Mouse (Mus musculus) hematopoietic stem cell, adult 5-6 weeks (primary cell): ENCODE measurements at regions not wholly inside any gene's neighbourhood (a gene's known extent, or its start where the extent isn't known, plus 50 kb on each side); places are given as distances from the start of the nearest gene placed in this dataset.

ENCODE experiments used
- ATAC-seq, 2 experiments: fragments of 125-278 bp in 1 of 2; replicated peaks in 1 of 2; 2 replicates each; pipeline ENCODE4 v1.8.0; 2016 to 2017; ENCODE audit warnings: inconsistent platforms in 2 of 2, mild to moderate bottlenecking in 2 of 2, moderate number of reproducible peaks in 2 of 2, low read depth in 1 of 2, moderate TSS enrichment in 1 of 2; ENCODE audit not compliant: low FRiP score in 2 of 2, poor library complexity in 2 of 2, severe bottlenecking in 2 of 2, insufficient read depth in 1 of 2, low TSS enrichment in 1 of 2

DNA sequence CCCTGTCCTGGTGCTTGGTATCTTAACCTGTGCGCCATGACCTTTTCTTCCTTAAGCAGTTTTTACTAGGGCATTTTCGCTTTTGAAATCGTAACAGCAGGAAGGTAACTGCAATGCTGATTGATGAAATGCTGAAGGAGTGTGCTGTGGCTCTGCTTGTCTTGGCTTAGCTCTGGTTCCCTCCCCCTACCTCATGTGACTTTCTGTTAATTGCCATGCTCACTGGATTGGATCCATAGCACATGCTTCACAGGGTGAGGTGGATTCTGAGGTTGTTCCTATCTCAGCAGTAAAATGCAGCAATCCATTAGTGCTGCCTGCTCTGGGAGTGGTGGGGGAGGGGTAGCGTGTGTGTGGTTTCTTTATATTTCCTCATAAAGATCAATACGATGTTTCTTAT lies 268.6 kb upstream of the Eef2kmt start:
- ATAC-seq = no peak

DNA sequence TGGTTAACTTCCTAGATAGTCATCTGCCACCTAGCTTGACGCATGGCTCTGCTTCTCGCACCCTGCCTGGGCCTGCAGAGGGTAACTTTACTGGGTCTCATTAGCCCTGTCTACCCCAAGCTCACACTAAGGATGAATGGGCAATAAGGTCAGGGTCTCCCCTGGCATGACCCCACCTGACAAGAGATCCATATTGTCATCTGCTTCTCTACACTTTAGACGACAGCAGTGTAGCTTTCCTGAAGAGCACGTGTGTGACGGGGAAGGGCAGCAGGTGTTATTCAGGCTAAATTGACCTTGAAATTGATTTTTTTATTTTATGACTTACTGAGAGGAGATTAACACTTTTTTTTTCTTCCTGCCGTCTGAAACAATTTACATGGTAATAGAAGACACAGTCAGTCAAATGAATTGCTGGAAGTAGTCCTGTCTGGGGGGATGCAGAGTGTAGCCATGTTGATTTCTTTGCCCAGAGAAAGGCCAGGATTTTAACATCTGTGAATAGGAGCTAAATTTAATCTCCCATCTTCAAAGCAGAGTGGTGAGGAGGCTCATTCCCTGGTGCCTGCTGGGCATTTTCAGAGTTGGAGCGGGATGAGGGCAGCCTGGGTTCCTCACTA lies 267.7 kb upstream of the Eef2kmt start:
- ATAC-seq = no peak

DNA sequence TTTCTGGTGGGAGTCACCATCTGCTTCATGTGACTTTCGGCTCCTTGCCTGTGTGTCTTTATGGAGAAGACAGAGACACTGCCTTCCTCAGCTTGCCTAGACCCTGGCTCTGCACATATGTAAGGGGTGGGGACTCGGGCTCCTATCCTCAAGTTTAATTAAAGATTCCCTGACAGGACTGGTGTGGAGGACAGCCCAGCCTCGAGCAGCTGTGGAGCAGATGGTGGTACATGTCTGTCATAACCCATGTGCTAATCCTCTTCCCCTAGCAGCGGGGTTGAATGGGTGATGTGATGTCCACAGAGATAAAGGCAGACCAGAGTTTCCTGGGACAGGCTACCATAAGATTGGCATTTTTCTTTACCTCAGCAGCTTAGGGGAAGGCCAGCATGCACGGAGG lies 262.0 kb upstream of the Eef2kmt start:
- ATAC-seq = no peak

DNA sequence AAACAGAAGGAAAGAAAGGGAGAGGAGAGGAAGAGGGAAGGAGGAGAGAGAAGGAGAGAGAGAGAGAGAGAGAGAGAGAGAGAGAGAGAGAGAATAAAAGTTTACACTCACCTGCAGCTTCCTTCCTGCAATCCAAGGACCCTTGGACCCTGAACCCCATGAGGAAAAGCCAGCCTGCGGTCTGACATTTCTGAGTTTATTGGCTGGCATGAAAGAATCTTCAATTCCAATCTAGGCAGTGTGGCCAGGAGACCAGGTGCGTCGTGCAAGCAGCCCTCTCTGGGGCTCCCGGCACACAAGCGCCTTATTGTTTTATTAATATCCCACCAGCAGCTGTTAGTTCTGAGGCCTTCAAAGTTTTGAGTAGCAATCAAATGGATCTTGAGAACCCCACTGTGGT lies 260.1 kb upstream of the Eef2kmt start:
- ATAC-seq = no peak

DNA sequence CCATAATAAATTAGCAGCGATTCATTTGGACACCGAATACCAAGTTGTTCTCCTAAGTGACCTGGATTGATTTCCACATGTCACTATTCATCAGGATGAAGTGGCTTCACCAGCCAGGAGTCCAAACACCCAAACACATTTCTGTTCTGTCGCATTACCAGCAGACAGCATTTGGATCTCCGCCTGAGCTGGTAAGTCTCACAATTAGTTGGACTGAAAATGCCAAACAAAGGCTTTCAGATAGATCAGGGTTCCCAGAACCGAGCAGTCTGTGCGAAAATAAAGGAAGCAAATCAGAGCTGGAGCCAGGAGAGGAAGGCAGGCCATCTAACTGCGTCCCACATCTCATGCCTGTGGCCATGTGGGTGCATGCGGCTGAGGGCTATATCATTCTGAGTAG lies 251.5 kb upstream of the Eef2kmt start:
- ATAC-seq = no peak

DNA sequence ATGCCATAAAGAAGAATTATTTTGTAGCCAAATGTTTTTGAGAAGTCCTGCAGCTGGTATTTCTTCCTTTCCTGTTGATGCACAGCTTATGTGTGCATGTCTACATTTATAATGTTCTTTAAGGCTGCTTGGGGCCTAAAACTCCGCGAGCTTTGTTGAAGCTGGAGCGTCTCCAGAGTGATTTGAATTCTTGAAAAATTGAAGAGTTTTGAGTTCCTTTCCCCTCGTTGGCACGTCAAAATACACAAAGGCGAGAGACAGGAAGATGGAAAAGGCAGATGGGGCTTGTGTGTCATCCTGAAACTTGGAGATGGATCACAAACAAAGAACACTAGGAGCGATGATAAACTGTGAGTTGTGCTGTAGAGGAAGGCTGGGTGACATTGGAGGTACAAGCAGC lies 246.2 kb upstream of the Eef2kmt start:
- ATAC-seq = no peak

DNA sequence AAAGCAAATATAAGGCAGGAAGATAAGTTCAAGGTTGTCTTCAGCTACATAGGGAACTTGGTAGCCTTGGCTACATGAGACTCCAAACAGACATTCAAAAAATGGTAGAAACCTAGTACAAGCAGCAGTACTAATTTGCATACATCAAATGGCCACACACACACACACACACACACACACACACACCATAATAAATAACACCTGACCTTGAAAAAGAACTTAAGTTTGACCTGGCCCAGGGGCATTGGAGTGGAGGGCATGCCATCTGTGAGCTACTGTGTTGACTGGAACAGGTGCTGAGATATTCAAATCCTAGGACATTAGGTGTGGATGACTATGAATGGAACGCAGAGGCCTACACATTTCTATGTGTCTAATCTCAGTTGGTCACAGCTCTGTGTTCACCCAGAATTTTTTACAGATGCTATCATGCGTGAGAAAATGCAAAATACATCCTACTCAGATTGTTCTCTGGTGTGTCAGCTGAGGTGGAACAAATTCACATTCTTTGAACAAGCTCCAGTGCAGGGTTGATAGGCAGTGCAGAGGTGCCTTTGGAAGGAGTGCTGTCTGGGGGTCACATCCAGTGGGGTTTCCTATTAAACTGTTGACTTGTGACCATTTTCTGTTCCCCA lies 240.4 kb upstream of the Eef2kmt start:
- ATAC-seq = no peak

DNA sequence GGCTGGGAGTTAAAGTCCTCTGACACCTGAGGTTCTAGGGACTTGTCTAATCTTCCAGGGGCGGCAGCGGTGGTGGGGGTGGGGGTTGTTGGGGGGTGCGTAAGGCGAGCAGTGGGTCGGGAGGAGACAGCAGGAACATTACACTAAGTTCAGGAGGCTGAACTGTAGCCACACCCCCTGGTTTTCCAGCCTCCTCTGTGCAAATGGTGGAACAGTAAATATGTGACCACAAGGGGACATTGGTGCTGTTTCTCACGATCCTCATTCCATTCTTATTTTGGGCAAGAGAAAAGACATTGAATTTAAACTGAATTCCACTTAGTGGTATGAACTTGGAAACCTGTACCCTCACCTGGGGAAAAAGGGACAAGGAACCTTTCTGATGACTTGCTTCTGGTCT lies 237.6 kb upstream of the Eef2kmt start:
- ATAC-seq = no peak

DNA sequence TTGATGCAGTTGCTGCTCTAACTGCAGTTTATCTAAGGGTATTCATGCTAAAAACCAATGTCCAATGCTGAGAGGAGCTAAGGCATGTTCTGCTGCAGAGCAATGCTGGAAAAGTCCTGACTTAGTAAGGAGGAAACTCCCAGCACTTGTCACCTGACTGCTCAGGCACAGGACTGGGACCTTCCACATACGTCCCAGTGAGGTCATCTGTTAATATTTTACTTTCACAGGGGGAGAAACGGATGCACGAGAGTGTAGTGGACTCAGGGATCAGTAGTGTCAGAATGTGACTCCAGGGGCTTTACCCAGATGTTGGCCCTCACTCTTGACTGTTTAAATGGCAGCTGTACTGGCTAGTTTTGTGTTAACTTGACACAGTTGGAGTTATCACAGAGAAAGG lies 231.5 kb upstream of the Eef2kmt start:
- ATAC-seq = no peak

DNA sequence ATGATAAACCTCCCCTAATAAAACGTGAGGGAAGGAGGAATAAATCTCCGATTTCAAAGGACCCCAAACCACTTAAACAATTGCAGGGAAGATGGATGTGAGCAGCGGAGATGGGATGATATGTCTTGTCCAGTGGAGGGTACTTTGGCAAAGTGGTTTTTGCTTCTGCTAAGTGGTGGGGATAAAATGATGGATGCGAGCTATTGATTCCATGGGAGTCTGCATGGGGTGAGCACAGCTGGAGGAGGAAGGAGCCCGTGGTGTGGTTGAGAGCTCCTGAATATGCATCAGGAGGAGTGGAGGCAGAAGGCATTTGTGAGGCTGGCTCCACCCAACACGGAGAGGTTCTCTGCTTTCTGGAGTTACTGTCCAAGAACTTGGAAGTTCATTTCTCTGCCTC lies 227.6 kb upstream of the Eef2kmt start:
- ATAC-seq = no peak

DNA sequence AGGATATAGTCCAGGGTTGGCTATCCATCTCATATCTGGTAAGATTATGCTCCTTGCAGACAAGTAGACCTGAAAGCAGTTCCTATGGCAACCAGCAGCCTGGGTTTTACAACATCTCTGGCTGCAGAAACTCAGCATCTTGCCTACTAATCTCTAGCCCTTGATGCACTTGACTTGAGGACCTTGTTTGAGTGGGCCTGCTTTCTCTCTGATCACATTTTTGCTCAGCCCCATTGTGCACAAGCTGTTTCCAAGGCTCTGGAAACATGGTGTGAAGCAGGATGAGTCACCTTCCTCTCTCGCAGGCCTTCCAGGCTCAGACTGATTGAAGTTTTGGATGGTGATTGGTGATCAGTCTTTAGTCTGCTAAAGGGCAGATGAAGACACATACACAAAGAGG lies 224.4 kb upstream of the Eef2kmt start:
- ATAC-seq = no peak

DNA sequence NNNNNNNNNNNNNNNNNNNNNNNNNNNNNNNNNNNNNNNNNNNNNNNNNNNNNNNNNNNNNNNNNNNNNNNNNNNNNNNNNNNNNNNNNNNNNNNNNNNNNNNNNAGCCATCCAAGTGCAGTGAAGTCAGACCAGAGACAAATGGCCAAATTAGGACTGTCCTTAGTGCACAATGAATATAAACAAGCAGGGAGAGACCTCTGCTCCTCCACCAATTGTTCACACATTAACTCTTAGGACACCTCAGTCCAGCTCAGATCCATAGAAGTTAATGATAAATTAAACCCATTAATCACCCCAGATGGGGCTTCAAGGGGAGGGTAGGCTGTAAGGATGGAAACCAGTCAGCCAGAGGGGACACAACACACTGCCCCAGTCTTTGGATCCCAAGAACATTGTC lies 223.2 kb upstream of the Eef2kmt start:
- ATAC-seq = no peak

DNA sequence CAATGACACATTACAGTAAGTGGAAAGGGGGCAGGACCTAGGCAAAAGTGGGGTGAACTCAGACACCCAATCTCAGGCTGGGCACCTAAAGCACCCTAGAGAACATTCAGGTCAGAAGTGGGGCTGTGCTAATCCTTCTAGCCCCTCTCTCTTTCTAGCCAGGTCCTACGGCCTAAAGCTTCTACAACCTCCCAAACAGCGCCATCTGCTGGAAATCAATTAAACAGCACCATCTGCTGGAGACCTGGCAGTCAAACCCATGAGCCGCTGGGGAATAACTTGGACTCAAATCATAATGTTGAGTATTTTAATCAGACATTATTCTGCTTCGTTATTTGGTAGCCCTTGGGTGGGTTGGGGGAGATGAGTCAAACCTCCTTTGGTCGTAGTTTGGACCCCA lies 215.5 kb upstream of the Eef2kmt start:
- no peak for ATAC-seq

DNA sequence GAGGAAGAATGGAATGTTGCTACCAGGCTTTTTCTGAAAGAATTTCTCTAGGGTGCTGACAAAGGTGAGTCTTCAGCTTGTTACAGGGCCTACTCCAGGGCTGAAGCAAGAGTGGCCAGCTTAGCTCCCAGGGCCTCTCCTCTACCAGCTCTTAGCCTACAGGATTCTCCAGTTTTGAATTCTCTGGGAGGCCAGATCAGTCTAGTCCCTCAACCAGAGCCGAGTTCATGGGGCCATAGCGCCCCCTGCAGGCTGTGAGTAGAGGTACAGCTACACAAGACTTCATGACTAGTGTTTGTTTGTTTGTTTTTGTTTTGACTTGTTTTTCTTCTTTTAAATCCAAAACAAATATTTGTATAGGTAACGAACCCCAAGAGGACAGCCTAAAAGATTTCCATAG lies 211.8 kb upstream of the Eef2kmt start:
- no peak for ATAC-seq

DNA sequence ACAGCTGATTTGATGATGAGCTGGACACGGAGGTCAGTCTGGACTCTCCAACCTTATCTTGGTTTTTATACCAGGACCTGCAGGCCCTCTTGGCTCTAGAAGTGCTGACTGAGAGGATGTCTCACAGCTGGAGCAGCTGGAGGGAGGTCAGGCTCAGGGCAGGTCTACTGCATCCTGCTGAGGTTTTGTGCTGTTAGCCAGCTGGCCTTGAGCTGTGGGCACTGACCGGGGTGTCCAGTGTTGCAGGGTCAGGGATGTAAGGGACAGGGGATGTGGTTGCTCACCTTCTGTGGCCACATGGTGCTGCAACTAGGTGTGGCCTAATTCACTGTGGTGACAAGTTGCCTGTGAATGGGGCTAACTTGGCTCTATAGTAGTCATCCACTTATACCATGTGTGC lies 211.0 kb upstream of the Eef2kmt start:
- ATAC-seq = no peak

DNA sequence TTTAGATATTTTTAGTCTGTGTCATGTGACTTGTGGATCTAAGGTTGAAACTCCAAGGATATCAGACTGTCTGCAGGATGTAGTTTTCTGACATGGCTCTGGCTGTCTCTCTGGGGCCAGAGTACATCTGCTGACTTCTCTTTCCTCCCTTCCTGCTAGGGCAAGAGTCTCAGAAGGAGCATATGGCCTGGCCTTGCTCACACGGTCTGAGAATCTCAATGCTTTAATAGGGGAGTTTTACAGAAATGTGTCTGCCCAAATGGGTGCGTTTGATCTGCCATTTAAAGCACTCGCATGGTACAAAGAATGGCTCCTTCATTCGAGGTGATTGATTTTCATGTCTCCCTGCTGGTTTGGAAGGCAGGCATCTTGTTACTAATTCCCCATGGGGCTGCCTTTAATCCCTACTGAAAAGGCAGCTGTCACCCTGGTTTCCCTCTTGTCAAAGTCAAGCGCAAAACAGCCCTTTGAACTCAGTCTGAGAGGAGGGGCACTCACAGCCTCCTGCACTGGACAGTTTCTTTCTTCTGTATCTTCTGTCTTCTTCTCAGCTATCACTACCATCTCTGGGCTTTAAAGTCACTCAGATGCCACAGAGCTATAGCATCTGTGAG lies 199.7 kb upstream of the Eef2kmt start:
- ATAC-seq = no peak

DNA sequence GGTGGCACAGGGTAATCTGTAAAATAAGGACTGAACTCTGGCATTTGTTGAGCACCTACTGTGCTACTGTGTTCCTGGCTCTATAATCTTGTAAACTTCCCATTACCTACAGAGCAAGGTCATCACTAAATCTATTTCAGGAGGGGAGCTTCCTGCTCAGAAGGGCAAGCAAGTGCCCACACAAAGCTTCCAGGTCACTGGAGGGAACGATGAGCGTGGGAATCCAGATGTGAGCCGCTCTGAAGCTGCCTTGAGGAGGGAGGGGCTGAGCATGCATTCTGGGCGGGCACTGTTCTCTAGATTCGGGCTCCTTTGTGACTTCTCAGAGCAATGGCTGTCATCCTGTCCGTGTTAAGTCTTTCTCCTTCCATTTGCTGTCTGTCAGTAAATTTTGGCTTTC lies 198.5 kb upstream of the Eef2kmt start:
- ATAC-seq = no peak

DNA sequence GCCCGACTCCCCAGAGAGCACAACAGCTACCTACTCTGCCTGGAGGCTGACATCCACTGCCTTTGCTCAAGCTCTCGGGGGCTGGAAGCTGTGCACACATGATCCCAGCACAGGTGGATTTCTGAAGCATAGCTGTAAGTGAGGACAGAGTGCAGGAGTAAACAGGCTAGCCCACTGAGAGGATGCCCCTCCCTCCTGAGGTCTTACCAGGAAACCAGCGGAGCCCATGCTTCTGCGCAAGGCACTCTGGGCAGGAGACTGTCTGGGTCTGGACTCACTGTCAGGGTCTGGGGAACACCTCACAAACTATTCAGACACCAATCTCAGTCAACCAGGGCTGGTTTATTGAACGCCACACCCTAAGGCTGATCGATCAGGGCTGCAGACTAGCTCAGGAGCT lies 197.2 kb upstream of the Eef2kmt start:
- peak; percentile 79 to 84 for ATAC-seq

DNA sequence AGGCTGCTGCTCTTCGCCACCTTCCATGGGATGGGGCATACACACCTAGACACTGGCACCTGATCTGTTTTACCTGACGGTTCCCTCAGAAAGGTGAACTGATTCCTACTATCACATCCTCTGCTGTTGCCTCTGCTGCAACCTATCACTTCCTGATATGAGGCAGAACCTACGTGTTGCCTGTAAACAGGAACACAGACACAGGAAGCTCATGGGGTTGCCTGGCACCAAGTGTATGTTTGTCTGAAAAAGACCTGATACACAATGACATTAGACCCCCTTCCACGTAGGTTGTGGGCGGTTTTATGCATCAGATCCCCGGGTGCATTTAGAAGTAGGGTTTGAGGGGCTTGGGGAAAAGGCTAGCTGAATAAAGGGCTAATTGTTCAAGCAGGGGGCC lies 190.0 kb upstream of the Eef2kmt start:
- ATAC-seq = peak; percentile 76 to 83
